Mouse (Mus musculus) lung, postnatal 0 days (tissue): ENCODE results near the gene Lgals2.

Experiments
- CTCF ChIP-seq: IDR thresholded peaks from 2 replicates; pipeline ENCODE4 v1.5.1; 2016; ENCODE audit warnings: antibody characterized with exemption, mild to moderate bottlenecking
- EP300 ChIP-seq: IDR thresholded peaks from 2 replicates; pipeline ENCODE4 v1.6.1; 2016; ENCODE audit warnings: antibody characterized with exemption, mild to moderate bottlenecking, control low read depth

GRCm38 (mm10) chr15:78845867-78846266 is 9.5 kb downstream of the Lgals2 start:
- TF ChIP-seq CTCF, result peak; percentile 6; the same call in 1 of the 2 replicates
- TF ChIP-seq EP300, result no peak; the same call in 1 of the 2 replicates
